Mouse (Mus musculus): Measurements from ENCODE around the gene Kcnmb2. TPM values are rescaled to one million over a fixed set of nuclear protein-coding genes. Genes with fewer than 3 reads are reported as not detected.

Kcnmb2 gene
- not detected for polyA plus RNA-seq (2017; shearing (Covaris generic))

DNA sequence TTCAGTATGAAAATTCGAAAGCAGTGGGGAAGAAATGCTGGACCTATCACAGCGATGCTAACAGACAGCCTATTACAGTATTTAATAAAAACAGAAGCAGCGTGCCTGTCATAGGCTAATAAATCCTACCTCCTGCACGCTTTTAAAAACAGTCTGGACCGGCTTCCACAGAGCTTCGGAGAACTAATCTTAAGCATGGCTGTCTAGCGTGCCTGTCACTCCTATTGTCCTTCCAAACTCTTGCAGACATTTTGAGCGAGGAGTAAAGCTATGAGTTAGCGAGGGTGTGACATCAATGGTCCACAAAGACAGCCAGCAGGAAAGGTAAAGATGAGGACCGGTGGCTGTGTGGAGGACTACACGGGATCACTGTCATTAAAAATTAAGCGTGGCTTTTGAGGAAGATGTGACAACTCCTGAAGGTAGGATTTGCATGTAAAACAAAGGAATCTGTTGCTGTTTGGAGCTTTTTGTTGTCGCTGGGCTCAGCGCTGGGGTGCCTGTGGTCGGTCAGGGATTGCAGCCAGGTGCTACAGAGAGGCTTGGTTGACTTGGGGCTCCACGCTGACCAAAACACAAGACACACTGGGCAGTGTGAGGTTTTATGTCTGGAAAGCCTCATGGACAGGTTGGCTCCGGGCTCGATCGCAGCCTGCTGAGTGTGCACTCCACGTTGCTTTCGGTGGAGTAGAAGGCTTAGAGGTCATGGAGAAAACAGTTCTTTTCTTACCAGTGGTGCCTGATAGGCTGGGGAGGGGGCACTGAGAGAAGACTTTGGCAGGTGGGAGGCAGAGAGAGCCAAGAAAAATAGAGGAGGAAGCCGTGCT, at the start of gene Kcnmb2:
Gene Kcnmb2 (plus strand): TSS at position 4 of the 827 bp plus-strand sequence.
- ATAC-seq, result no peak

DNA sequence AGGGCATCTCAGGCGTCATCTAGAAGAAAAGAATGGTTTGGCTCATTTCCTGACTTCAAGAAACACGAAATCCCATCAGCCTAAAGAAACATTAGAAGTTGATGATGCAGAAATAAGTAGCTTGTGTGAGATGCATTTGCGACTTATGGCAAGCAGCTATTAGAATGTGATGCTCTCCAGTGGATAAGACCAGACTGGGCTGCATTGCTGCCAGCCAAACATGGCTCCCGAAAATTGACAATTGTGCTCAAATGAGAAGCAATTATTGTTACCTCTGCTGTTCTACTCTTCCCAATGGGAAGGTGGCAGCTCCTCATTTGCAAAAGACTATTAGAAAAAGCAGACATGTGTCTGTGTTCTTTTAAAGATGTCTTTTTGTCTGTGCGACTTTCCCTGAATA, 38.8 kb upstream of the Kcnmb2 start:
- ATAC-seq, result no peak

DNA sequence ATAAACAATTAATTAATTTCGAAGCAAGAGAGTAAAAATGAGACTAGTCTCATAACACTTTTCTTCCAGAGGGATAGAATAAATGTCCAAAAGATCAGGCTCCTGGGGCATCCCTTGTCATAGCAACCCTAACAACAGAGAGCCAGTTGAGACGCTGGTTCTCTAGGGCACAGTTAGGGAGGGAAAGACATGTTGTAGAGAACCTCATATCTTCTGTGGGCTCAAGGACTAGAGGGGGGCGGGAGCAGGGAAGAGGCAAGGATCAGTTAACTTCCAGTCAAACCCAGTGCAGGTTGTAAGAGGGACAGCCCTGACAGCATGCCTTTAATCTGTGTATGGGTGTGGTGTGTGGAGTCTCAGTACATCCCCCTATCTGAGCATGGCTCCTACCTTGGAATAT, 38.2 kb upstream of the Kcnmb2 start:
- no peak for ATAC-seq

DNA sequence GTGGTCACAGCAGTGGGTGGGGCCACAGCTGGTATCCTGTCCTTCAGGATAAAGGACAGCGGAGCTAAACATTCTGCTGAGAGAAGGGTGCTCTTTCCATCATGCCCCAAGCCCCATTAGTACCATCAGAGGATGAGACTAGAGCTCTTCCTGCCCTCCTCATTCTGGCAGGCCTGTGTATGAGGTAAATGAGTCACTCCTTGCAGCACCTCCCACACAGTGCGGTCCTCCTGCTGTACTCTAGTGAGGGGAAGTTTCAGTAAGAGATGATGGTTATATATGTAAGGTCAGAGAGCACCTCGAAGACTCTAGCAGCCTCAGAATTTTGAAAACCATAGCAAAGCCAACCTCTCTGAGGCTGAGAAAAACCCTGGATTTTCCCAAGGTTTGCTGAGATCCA, 30.8 kb upstream of the Kcnmb2 start:
- no peak for ATAC-seq

DNA sequence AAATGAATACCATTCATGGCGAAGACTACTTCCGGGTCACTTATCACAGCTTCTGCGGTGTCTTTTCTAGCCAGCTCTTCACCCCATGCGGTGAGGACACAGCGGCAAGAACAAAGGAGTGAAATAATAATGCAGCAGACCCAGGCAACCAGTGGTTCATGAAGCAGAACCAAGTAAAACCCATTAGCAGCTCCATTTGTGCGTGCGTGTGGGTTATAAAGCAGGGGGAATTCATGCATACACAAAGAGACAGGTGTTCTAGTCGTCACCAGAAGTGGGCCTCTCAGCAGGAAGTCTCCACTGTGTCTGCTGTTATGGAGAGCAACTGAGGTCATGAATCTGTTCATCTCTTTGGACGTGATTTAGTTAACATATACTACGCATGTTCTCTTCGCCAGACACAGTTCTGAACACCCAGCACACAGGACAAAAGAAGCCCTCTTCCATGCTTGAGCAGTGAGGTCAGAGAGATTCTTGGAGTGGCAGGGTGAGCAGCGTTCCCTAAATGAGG, 19.6 kb upstream of the Kcnmb2 start:
- ATAC-seq, result no peak

DNA sequence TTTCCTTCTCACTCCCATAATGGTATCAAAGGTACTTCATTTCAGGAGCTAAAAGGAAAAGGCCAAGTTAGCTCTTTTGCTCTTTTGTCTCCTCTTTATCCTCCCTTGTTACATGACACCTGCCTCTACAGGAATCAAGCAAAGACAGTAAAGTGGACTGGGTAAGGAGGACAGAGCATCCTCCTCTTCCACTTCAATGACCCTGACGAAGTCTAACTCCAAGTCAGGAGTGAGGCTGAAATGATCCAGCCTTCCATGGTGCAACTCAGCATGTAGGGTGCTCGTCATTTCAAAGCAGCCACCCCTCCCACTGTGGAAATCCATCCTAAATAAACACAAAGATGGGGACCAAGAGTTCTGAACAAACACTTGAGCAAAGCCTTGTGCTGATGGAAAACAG, 9.7 kb upstream of the Kcnmb2 start:
- no peak for ATAC-seq

DNA sequence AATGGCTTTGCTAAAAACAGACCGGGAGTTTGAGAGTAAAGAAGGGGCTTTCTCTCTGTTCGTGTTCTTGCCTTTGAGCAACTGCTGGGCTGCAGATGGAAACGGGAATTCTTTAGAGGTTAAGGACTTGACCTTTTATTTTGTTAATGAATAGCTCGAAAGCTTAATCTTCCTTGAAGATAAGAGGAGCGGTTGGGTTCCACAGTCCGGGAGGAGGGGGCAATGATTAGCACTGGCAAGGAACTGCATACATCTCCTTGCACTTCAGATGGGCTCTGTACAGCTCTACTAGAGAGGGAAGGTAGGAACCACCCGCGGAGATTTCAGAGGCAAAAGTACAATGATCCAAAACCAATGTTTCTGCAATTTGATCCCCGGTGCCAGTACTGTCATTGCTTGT, 1.2 kb downstream of the Kcnmb2 start:
- no peak for ATAC-seq

DNA sequence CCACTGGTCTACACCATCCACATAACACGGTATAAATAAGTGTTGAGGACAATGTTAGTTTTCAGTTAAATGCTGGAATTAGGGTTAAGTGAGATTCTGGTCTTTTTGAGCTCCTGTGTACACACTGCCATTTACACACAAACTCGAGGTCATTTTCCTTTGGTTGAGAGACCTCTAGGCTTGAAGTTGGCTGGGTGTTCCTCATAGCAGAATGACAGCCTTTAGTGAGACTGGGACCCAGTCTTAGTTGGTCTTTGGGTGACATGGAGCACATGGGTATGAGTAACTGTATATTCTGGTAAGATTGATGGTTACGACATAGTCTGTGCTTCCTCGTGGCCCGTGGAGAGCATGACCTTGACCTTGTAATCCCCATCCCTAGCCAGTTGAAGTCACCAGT, 1.8 kb downstream of the Kcnmb2 start:
- no peak for ATAC-seq

DNA sequence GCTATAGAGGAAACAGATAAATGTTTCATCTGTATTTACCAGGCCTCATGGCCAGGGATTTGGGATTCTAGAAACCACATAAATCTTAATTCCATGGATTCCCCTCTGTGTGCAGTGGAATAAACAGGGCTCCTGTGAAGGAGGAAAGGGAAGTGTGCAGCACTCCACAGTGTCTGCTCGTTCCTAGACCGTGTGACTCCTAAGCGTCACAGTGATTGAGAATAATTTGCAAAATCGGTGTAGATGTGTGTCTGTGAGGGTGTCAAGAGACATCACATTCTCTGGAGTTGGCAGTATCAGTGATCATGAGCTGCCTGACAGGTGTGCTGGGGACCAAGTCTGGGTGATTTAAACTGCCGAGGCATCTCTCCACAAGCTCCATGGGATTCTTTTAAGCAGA, 8.9 kb downstream of the Kcnmb2 start:
- ATAC-seq, result no peak

DNA sequence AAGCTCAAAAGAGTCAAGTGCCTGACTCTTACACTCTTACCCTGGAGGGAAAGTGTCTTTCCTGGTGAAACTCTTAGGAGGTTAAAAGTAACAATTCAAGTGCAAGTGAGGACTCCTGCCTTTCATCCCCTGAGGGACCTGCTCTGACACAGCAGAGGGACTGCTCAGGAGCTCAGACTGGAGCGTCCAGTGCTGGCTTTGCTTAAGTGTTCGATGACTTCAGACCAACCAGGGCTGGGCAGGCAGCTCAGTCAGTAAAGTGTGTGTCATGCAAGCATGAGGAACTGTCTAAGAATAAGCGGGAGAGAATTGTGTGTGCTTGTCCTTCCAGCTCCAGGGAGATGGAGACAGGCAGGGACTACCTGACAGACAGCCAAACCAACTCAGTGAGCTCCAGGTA, 9.4 kb downstream of the Kcnmb2 start:
- no peak for ATAC-seq

DNA sequence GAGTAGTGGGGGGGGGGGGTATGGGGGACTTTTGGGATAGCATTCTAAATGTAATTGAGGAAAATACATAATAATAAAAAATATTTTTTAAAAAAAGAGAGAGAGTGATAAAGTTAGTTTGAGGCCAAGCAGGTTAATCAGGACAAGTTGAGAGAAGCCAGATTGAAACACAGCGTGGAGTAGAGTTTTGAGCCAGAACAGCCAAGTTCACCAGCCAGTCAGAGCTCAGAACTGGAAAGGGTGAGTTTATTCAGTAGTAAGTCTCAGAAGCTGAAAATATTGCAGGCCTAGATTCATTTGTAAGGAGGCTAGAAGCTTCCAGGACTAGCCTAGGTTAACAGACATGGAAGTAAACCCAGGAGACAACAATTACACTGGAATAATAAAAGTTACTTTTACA, 26.2 kb downstream of the Kcnmb2 start:
- ATAC-seq, result no peak

DNA sequence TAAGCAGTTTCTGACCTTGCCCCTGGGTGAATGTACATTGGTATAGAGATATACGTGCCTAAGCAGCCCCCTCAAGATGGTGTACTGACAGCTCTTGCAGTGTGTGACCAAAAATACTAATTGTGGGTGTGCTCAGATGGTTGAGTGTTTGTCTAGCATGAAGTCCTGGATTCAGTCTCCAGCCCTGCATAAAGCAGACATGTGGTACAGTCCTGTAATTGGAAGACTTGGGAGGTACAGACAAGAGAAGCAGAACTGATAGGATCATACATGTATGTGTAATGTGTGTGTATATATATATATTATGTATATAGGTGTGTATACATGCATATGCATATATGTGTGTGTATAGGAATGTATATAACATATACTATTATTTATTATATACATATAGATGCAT, 32.4 kb downstream of the Kcnmb2 start:
- ATAC-seq, result no peak

DNA sequence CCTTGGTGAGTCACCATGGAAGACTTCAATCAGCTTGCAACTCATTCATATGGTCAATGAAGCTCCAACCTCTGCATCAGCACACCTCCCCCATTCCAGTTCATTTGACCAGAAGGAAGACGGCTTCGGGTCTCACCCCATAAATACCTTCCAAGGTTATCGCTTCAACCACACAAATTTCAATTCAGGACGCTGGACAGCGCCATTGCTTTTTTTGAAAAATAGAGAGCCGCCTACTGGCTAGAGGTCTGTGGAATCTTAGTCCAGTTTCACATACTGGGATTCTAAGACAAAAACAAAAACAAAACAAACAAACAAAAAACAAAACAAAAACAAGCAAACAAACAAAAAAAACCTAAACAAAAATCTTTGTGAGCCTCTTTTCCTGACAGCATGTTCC, 39.2 kb downstream of the Kcnmb2 start:
- no peak for ATAC-seq

DNA sequence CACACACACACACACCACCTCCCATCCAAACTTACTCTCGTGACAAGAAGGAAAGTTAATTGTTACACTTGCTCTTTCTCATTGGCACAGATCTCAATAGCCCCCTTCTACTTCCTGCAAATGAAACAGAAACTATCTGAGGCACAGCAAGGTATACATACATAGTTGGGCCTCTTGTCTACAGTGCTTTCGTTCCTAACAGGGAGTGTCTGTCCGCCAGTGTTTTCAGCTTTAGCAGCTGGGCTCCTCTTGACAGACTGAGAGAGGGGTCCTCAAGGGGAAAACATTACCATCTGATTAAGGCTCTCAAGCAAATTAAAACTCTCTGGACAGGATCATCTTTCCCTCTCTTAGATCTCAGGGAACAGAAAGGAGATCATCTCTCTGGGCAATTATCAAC, 51.9 kb downstream of the Kcnmb2 start:
- ATAC-seq, result no peak

DNA sequence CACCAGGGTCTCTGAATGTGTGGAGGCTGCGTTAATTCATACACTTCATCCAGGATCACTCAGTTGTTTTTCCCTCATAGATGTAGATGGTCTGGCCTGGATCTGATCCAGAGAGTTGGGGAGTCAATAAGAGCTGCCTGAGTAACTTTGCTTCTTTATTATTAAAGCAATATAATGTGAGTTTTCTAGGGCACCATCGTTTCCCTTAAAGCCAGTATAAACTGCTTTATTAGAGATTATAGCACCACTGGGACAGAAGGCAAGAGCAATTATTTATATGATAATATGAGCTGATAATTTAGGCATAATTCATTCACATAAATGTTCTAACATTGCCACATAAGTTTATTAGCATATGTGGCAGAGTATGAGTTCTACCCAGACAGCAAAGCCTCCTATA, 52.7 kb downstream of the Kcnmb2 start:
- ATAC-seq, result no peak

DNA sequence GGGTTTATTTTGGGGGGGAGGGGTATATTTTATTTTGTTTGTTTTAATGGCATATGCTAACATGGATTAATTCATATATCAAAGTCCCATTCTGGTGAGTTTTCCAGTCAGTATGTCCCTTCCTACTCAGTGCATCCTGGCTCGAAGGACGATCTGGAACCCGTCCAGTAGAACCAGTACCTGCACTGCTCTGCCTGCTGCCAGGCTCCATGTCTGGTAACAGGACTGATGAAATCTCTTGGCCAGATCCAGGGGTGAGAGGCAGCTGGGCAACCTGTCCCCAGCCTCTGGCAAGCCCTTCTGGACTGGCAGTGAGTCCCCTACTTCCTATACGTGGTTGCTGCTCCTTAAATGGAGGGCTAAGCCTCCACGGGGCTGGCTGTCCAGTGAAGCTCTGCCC, 57.5 kb downstream of the Kcnmb2 start:
- no peak for ATAC-seq

DNA sequence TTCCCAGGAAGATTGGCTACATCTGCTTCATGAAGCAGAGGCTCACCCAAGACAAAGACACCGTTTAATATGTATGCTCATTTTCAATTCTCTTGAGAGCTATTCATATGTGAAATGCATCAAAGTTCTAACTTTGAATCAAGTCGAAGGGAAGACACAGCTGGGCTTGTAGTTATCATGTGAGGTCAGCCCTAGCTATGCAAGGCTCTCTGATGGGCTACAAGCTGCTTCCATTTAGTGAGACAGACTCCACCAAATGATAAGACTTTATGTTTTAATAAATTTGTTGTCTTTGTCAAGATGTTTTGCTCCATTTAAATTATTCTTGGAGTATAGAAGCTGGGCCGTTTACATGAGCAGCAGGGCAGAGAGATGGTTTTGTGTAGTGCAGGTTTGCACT, 58.9 kb downstream of the Kcnmb2 start:
- ATAC-seq, result no peak

DNA sequence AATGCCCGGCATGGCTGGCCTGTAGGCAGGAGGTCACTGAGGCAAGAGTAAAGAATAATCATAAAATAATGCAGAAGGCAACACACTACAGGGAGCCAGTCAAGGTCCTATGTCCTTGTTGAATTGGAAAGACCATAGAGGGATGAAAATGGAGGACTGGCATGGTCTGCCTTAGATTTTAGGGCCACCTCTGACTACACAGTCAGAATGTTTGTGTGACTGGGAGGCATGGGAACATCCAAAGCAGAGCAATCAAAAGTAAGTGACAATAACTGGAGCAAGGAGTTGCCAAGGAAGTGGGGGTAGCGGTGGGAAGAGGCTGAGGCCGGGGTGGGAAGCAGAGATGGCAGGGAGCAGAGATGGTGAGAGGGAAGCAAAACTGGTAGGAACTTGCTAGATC, 60.8 kb downstream of the Kcnmb2 start:
- ATAC-seq, result no peak

DNA sequence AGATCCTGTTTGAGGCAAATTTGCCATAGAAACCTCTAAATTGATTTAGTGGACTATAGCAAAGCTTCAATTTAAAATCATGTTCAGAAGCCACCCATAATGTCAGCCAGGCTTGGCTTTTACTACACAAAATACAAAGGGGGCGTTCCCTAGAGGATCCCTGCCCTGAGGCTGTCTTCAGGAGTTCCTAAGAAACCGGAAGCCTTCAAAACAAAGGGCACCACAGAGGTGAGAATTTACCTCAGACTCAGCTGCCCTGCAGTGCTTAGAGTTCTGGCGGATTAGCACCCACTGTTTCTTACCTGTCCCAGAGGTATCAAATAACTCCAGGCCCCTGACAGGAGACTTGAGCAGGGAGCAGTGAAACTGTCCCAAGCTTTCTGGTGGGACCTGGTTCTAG, 77.4 kb downstream of the Kcnmb2 start:
- no peak for ATAC-seq

DNA sequence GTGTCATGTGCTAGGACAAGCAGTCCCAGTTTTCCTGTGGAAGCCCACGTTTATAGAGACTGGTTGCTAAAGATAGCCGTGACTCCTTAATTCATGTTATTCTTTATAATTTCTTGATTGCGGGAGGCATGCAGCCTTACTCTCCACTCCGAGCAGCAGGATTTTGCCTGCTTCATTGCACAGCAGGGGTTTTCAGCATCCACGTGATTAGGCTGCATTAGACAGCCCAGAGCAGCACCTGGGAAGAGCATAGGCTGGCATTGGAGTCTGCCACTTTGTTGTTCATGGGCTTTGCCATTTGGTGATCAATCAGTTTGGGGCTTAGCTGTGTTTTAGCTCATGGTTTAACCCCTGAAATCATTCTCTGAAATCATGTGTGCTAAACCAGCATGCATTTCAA, 80.1 kb downstream of the Kcnmb2 start:
- ATAC-seq, result no peak

DNA sequence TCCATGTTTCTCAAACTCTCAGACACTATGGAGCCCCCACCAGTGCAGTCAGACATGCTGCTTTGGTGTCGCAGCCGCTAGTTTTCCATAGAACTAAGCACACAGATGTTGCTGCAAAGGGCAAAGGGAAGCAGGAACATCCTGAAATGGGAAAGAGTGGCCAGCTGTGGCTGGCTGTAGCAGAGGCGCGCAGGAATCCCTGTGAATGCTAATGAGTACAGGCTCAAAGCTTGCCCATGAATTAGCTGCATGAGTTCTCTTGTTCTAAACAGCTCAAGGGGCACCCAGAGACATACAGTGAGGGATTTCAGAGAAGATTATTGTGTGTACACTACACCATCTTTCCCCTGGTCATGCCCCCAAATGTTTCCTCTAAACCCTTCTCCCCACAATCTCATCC, 82.8 kb downstream of the Kcnmb2 start:
- no peak for ATAC-seq

DNA sequence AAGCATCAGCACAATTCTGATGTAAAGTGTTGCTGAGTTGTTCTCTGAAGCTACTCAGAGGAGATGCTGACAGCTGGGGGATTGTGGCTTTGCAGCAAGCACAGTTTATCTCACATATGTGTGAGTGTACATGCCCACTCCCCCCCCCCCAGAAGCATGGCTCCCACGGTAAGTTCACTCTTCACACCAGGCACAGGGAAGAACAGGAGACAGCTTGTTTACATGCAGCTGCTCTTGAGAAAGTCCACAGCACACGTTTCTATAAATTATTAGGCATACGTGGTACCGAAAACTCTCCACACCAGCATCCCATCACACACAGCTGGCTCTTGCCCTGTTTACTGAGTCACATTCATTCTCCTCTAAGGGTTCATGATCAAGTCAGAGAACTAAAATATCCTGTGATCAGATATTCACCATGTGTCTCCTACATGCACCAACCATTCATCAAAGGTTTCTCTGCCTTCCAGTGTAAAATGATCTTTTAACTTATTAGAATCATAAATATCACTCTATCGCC, 89.3 kb downstream of the Kcnmb2 start:
- ATAC-seq, result no peak

DNA sequence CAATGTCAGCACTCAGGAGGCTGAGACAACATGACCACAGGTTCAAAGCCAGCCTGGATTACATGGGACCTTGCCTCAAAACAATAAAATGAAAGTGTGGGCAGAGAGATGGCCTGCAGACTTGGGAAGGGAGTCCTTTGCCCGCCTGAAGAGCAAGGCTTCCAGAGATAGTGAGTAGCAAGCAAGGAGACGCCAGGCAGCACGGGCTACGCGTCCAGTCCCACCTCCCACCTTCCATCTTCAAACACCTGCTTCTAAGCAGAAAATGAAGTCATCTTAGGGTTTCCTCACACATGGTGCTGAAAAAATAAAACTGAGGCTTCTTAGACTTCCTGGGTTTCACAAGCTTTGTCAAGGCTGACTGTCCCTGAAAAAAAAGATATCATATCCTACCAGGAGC, 109.3 kb downstream of the Kcnmb2 start:
- no peak for ATAC-seq

DNA sequence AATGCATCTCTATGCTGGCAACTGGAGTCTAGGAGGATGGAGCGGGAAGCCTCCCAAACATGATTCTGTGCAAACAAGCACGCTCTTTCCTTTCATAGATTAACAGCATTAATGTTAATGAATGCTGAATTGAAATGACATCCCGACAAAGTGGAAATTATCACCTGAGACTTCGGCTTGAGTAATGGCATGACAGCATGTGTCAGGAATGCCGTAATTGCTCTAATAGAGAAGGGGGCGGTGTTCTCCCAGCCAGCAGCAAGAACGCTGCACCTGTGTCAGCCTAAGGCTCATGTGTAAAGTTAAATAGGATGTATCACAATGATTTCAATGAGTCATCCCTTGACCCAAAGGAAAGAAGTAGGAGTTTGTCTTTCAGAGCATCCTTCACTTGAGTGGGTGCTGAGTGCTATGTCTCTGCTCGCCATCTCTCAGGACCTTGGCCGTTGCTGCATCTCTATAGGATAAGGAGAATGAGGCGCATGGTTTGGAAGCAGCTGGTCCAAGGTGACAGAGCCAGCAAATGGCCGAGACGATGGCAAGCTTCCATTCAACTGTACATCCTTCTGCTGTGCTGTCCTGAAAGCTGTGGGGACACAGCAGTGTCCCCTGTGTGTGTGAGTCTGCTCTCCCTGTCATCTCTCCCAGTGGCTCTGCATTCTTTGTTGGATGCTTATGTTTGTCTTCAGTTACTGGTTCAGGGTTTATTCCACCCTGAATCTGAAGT, 110.1 kb downstream of the Kcnmb2 start:
- ATAC-seq, result no peak
